Mouse (Mus musculus): ENCODE measurements around the gene Cpe.
A peak's percentile ranks its signal among the peaks of the same experiment; 100 is the strongest.

The Cpe gene

DNA sequence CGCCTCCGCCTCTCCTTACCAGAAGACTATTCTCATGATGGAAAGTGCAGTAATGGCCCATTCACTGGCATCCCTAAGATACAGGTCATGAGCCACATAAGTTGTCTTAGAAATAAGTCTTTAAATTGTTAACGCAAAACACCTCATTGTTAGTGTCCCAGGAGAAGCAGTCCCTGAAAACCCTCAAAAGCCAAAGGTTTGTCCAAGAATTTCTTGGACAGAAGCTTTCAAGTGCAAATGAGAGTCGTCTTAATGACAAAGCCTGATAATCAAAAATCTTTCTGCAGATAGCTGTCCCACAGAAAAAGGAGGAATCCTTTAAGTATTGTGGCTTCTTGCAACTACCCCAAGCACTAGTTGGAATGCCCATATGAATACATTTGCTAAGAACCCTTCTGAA is 60.7 kb downstream of the Cpe start:
- DNase-seq (ENCODE audit: low spot score in 2 of 2), result no peak

GRCm38 (mm10) chr8:64631761-64632160 is 61.1 kb downstream of the Cpe start:
- no peak for DNase-seq (ENCODE audit: low spot score in 2 of 2)

DNA sequence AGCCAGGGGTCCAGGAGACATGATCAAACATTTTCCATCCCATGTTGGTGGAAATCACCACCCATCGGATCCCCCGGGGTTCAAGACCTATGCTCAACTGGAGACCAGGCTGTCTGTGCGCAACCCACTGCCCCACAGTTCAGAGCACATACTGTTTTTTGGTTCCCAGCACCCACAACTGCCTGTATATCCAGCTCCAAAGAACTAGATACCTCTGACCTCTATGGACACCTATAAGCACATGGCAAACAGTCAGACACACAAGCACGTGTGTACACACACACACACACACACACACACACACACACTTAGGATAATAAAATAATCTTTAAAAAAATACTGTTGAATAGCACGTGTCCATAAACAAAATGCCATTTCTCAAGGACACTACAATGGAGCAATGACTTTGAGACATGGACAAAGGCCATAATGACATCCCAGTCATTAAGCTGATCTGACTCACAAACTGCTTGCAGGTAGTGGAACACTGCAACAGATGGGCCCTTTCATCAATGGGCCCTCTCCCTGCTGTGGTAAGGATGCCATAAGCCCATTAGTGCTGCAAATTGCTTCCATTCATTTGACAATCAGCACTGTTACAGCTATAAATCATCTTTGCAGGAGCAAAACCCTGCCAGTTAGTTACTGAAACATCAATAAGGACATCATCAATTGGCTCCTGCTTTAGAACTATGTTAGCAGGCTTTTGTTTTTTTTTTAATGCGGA is 63.7 kb downstream of the Cpe start:
- DNase-seq (ENCODE audit: low spot score in 2 of 2), result no peak

GRCm38 (mm10) chr8:64628039-64628438 is 64.8 kb downstream of the Cpe start:
- no peak for DNase-seq (ENCODE audit: low spot score in 2 of 2)

DNA sequence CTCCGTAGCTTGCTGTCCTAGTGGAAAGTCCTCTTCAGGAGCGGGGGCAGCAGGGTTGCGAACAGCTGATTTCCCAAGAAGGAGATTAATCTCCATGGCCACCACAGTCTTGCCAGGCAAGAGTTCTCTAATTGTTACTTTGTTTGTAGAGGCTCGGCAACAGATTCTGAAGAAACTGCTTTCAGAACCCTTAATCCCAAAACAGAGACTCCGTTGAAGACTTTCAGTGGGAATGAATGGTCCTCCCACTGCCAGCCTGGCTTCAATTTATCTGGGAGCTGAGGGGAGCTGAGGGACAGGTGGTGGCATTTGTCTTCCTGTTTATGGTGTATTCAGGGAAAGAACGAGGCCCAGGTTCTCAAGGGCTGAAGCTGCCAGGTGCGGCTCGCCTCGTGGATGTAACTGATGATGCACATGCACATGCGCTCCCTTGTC is 68.2 kb downstream of the Cpe start:
- DNase-seq (ENCODE audit: low spot score in 2 of 2), result peak; percentile 51 to 68

- no peak for DNase-seq (ENCODE audit: low spot score in 2 of 2)
These were observed 72.3 kb downstream of the Cpe start for GRCm38 (mm10) chr8:64620365-64621150.

DNA sequence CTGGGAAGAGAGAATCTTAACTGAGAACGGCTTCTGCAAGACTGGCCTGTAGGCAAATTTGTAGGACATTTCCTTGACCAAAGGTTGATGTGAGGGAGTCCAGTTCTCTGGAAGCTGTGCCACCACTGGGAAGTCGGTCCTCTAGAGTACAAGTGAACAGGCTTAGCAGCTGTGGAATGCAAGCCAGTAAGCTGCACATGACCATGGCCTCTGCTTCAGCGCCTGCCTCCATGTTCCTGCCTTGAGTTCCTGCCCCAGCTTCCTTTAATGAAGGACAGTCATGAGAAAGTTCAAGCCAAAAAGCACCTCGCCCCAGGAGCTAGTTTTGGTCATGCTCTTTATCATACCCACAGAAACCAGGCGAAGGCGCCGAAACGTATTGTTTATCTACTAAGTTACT is 73.2 kb downstream of the Cpe start:
- no peak for DNase-seq (ENCODE audit: low spot score in 2 of 2)

DNA sequence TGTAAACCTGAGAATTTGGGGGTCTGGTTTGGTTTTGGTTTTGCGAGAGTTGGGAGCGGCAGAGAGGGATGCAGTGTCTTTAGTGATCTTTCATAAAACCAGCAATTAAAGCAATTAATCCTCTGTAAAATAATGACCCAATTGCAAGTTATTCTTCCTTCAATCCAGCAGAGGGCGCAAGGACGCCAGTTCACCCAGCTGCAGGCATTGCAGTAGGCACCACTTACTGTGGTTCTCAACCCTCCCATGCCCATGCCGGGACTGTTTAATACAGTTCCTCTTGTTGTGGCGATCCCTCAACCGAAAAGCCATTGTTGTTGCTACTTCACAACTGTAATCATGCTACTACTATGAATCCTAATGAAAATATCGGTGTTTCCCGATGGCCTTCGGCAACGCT is 74.2 kb downstream of the Cpe start:
- DNase-seq (ENCODE audit: low spot score in 2 of 2), result peak in 1 of 2 experiments; percentile 51

GRCm38 (mm10) chr8:64616566-64616965 is 76.3 kb downstream of the Cpe start:
- DNase-seq (ENCODE audit: low spot score in 2 of 2), result no peak

DNA sequence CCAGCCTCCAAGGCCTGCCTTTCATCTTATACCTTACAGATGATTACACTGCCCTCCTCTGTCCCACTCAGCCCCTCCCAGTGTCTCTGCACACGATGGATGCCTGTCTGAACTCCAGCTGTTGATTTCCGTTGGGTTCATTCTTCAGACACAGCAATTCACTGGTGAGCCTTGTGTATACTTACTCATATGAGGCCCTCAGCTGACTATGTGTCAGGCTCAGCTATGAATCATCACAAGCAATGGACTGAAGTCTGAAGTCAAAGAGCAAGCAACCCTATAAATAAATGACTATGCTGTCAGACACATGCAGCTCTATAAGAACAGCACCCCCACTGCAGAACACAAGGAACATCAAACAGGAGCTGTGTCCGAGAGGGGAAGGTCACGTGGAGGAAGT is 77.4 kb downstream of the Cpe start:
- no peak for DNase-seq (ENCODE audit: low spot score in 2 of 2)

GRCm38 (mm10) chr8:64613663-64614062 is 79.2 kb downstream of the Cpe start:
- DNase-seq (ENCODE audit: low spot score in 2 of 2), result no peak

- DNase-seq (ENCODE audit: low spot score in 2 of 2), result no peak
These were observed 81.5 kb downstream of the Cpe start for GRCm38 (mm10) chr8:64611210-64611974.

DNA sequence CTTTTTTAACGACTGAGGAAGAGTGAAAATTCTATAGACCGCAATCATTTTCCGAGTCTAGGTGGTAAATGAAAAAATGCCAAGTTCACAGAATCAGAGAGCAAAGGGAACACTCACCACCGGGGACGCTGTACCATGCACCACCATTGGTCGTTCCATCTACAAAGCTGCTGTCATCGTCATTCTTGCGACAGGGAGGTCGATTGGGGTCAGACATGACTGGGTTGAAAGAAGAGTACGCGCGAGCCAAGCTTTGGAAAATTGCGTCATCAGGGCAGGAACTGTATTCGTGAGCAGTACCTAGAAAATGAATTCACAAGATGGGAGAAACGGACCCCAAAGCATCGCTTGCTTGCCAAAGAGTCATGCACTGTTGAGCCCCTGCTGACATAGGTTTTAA is 83.9 kb downstream of the Cpe start:
- DNase-seq (ENCODE audit: low spot score in 2 of 2), result no peak

DNA sequence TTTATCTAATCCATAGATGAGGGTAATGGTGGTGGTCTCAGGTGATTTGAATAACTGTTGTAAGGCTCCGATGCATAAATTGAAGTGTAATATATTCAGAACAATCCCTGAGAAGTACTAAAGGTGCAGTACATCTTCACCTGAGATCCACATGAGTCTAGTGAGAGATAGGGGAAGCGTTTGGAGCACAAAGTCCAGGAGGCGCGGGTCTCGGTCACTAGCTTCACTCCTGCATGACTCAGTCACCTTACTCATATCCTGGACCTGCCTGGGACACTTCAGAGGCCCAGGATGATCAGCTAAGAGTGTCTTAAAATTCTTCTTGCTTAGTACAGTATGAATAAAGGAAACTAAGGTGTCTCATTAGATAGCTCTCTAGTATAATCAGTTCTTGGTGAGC is 86.8 kb downstream of the Cpe start:
- no peak for DNase-seq (ENCODE audit: low spot score in 2 of 2)

DNA sequence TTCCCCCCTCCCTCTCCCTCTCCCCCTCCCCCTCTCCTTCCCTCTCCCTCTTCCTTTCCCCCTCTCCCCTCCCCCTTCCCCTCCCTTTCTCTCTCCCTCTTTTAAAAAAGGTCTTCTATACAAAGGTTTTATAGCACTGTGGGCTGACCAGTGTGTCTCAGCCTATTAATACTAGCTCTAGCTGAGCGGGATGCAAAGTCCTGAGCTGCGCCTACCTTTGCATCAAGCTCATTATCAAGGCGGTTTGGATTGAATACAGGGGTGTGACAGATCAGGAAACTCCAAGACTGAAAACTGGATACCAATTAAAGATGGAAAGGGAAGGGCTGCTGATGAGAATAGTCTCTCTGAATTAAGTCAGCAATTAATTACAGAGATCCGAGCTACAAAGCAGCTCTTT is 94.6 kb downstream of the Cpe start:
- DNase-seq (ENCODE audit: low spot score in 2 of 2), result no peak

GRCm38 (mm10) chr8:64597042-64597970 is 95.5 kb downstream of the Cpe start:
- peak; percentile 80 to 81 for DNase-seq (ENCODE audit: low spot score in 2 of 2)

DNA sequence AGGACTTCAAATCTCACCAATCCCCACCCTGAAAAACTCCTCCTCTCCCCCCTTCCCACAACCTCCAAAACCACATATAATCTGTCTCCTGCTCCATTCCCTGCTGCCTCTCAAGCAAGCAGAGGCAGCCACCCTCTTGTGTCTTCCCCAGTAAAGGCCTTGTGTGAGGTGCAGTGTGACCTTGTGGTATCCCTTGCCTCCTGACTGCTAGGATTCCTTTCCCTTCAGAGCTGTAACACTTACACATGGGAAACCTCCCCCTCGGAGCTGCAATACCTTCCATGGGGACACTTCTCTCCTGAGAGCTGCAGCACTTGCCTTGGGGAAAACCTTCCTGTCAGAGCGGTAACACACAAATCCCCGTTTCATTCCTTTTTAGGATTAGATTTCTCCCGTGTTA is 96.5 kb downstream of the Cpe start:
- DNase-seq (ENCODE audit: low spot score in 2 of 2), result no peak

DNA sequence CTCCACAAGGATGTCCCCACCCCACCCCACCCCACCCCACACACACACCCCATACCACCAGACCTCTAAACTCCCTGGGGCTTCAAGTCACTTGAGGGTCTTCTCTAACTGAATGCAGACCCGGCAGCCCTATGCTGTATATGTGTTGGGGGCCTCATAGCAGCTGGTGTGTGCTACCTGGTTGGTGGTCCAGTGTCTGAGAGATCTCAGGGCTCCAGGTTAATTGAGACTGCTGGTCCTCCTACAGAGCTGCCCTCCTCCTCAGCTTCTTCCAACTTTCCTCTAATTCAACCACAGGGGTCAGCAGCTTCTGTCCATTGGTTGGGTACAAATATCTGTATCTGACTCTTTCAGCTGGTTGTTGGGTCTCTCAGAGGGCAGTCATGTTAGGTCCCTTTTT is 102.4 kb downstream of the Cpe start:
- no peak for DNase-seq (ENCODE audit: low spot score in 2 of 2)

DNA sequence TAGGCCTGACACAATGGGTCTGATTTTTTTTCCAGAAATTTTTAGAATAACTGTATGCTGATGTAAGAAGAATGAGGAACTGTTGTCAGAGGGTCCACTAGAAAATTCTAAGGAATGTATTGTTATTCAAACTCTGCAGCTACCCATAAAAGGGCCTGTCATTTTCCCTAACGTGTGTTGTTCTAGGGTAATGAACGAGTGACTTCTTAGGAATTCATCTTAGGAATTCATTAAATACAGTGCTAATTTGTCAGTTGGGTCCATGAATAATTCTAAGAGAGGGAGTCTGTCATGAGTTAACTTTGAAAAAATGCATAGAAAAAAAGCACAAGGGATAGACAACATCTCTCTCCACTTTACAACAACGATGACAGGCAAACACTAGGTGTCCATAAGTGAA is 110.0 kb downstream of the Cpe start:
- no peak for DNase-seq (ENCODE audit: low spot score in 2 of 2)

GRCm38 (mm10) chr8:64578221-64578620 is 114.6 kb downstream of the Cpe start:
- no peak for DNase-seq (ENCODE audit: low spot score in 2 of 2)

GRCm38 (mm10) chr8:64575001-64575400 is 117.9 kb downstream of the Cpe start:
- DNase-seq (ENCODE audit: low spot score in 2 of 2), result no peak
